Mouse (Mus musculus): ENCODE data around the gene Arg1. TPM values are rescaled to one million over a fixed set of nuclear protein-coding genes. Genes with fewer than 3 reads are reported as not detected.

Gene Arg1
- polyA plus RNA-seq, 1 experiment, result 0.05 TPM

DNA sequence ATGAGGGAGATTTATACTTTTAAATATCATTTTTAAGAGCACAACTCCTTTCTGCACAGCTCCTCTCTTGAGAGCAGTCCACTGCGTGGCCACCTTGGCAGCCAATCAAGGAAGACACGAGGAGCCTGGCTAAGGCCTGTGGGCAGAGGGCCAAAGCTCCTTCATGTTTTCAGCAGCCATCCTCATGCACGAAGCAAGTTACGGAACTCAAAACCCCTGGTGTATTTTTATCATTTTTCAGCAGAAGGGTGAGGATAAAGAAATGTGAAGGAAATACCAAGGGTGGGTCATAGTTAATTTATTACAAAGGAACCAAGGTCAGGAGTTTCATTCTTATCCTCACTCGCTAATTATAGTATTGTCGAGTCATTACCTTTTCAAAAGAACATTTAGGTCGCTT, 25.3 kb upstream of the Arg1 start:
- TF ChIP-seq MAX (IDR thresholded peaks at IDR 0.05) (no peak), CEBPB (IDR thresholded peaks at IDR 0.05; ENCODE audit: low read depth) (no peak), USF1 (IDR thresholded peaks at IDR 0.05; ENCODE audit: low read depth) (no peak), MYOG (IDR thresholded peaks at IDR 0.05; ENCODE audit: control insufficient read depth, extremely low read depth, insufficient read length) (no peak), MYOD1 (IDR thresholded peaks at IDR 0.05; ENCODE audit: control insufficient read depth, insufficient read length, low read depth) (no peak), CTCF (IDR thresholded peaks at IDR 0.05; ENCODE audit: control insufficient read depth, insufficient read depth, insufficient read length) (no peak), FOSL1 (IDR thresholded peaks at IDR 0.05; ENCODE audit: insufficient read depth, low read length, poor library complexity, severe bottlenecking) (no peak)
- H3K27me3 ChIP-seq (ENCODE audit: control insufficient read depth, insufficient read depth, insufficient read length), result no peaks in the 10 kb centered on the region
- no peaks in the 10 kb centered on the region for H3K36me3 ChIP-seq (ENCODE audit: control insufficient read depth, insufficient read depth)
- H3K4me3 ChIP-seq (ENCODE audit: insufficient read depth, poor library complexity, severe bottlenecking), result no peak overlapping the region
- H3K79me2 ChIP-seq (ENCODE audit: control insufficient read depth, insufficient read depth), result no peaks in the 10 kb centered on the region
- H3K79me3 ChIP-seq (ENCODE audit: low read depth), result no peaks in the 10 kb centered on the region
- no peak overlapping the region for H3ac ChIP-seq (ENCODE audit: control insufficient read depth, insufficient read length, low read depth)

DNA sequence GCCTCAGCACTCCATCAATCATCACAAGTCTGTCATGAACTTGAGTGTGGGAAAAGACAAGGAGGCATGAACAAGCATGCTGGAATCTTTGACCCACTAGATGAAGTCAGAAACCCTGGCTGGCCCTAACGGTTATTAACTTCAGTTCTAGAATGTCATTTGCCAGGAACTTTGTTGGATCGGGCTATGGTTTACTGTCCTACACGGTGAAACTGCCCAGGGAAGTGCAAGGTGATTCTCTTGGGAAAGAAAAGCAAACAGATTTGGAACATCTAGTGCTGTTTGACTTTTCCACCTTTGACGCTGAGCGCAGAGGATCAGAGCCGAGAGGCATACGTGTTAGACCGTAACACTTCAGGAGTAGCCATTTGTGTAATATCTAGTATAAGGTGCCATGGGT, 24.3 kb upstream of the Arg1 start:
- no peak for TF ChIP-seq USF1 (IDR thresholded peaks at IDR 0.05; ENCODE audit: low read depth)
- no peak for TF ChIP-seq MYOD1 (IDR thresholded peaks at IDR 0.05; ENCODE audit: control insufficient read depth, insufficient read length, low read depth)
- TF ChIP-seq CTCF (IDR thresholded peaks at IDR 0.05; ENCODE audit: control insufficient read depth, insufficient read depth, insufficient read length), result no peak
- H3K79me3 ChIP-seq (ENCODE audit: low read depth), result no peaks in the 10 kb centered on the region
- H3K79me2 ChIP-seq (ENCODE audit: control insufficient read depth, insufficient read depth), result no peaks in the 10 kb centered on the region
- no peaks in the 10 kb centered on the region for H3K36me3 ChIP-seq (ENCODE audit: control insufficient read depth, insufficient read depth)
- no peaks in the 10 kb centered on the region for H3K27me3 ChIP-seq (ENCODE audit: control insufficient read depth, insufficient read depth, insufficient read length)
- no peak overlapping the region for H3ac ChIP-seq (ENCODE audit: control insufficient read depth, insufficient read length, low read depth)
- no peak overlapping the region for H3K4me3 ChIP-seq (ENCODE audit: insufficient read depth, poor library complexity, severe bottlenecking)

DNA sequence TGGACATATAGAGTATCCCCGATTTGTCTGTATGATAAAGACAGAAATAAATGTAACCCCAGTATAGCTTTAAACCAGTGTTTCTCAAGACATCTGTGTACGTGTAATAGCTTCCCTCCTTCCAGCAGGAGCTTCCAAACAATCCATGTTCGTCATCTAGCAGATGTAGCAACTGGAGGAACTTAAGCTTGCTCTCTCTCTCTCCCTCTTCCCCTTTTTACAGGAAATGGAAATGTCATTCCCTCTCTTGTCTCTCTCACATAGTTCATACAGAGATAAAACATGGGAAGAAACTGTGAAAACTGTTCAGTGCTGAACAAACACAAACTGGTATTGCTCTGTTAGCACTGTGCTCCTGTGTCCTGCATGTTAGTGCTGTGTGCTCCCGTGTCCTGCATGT, 22.9 kb upstream of the Arg1 start:
- H3K36me3 ChIP-seq (ENCODE audit: control insufficient read depth, insufficient read depth), result no peaks in the 10 kb centered on the region
- TF ChIP-seq CTCF (IDR thresholded peaks at IDR 0.05; ENCODE audit: control insufficient read depth, insufficient read depth, insufficient read length), result no peak
- no peak for TF ChIP-seq FOSL1 (IDR thresholded peaks at IDR 0.05; ENCODE audit: insufficient read depth, low read length, poor library complexity, severe bottlenecking)
- no peak for TF ChIP-seq MYOG (IDR thresholded peaks at IDR 0.05; ENCODE audit: control insufficient read depth, extremely low read depth, insufficient read length)
- no peak for TF ChIP-seq MYOD1 (IDR thresholded peaks at IDR 0.05; ENCODE audit: control insufficient read depth, insufficient read length, low read depth)
- TF ChIP-seq MAX (IDR thresholded peaks at IDR 0.05), result no peak
- TF ChIP-seq USF1 (IDR thresholded peaks at IDR 0.05; ENCODE audit: low read depth), result no peak
- no peak for TF ChIP-seq CEBPB (IDR thresholded peaks at IDR 0.05; ENCODE audit: low read depth)
- no peak overlapping the region for H3K4me3 ChIP-seq (ENCODE audit: insufficient read depth, poor library complexity, severe bottlenecking)
- H3ac ChIP-seq (ENCODE audit: control insufficient read depth, insufficient read length, low read depth), result no peak overlapping the region
- no peaks in the 10 kb centered on the region for H3K79me3 ChIP-seq (ENCODE audit: low read depth)
- H3K79me2 ChIP-seq (ENCODE audit: control insufficient read depth, insufficient read depth), result no peaks in the 10 kb centered on the region
- H3K27me3 ChIP-seq (ENCODE audit: control insufficient read depth, insufficient read depth, insufficient read length), result no peaks in the 10 kb centered on the region

DNA sequence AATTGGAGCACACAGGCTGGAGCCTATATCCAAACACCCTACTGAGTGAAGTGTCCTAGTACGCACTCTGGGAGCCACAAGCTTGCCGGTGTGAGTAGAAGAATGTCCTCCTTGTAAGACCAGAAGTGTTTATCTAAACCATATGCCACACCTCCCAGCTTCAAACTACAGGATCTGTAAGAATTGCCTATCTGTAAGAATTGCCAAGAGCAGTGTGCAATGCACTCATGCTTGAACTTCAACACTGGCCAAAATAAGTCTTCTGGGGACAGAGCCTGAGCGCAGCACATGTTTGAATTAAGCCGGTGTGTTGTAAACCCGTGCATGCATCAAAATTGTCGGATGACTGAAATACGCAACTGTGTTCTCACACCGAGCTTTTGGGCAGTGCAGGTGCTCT, 21.0 kb upstream of the Arg1 start:
- no peaks in the 10 kb centered on the region for H3K79me3 ChIP-seq (ENCODE audit: low read depth)
- H3ac ChIP-seq (ENCODE audit: control insufficient read depth, insufficient read length, low read depth), result no peak overlapping the region
- no peak for TF ChIP-seq FOSL1 (IDR thresholded peaks at IDR 0.05; ENCODE audit: insufficient read depth, low read length, poor library complexity, severe bottlenecking)
- TF ChIP-seq MYOD1 (IDR thresholded peaks at IDR 0.05; ENCODE audit: control insufficient read depth, insufficient read length, low read depth), result no peak
- no peak for TF ChIP-seq CEBPB (IDR thresholded peaks at IDR 0.05; ENCODE audit: low read depth)
- no peak for TF ChIP-seq MYOG (IDR thresholded peaks at IDR 0.05; ENCODE audit: control insufficient read depth, extremely low read depth, insufficient read length)
- no peak for TF ChIP-seq USF1 (IDR thresholded peaks at IDR 0.05; ENCODE audit: low read depth)
- no peak for TF ChIP-seq CTCF (IDR thresholded peaks at IDR 0.05; ENCODE audit: control insufficient read depth, insufficient read depth, insufficient read length)
- TF ChIP-seq MAX (IDR thresholded peaks at IDR 0.05), result no peak
- H3K36me3 ChIP-seq (ENCODE audit: control insufficient read depth, insufficient read depth), result no peaks in the 10 kb centered on the region
- no peak overlapping the region for H3K4me3 ChIP-seq (ENCODE audit: insufficient read depth, poor library complexity, severe bottlenecking)
- H3K27me3 ChIP-seq (ENCODE audit: control insufficient read depth, insufficient read depth, insufficient read length), result no peaks in the 10 kb centered on the region
- no peaks in the 10 kb centered on the region for H3K79me2 ChIP-seq (ENCODE audit: control insufficient read depth, insufficient read depth)

DNA sequence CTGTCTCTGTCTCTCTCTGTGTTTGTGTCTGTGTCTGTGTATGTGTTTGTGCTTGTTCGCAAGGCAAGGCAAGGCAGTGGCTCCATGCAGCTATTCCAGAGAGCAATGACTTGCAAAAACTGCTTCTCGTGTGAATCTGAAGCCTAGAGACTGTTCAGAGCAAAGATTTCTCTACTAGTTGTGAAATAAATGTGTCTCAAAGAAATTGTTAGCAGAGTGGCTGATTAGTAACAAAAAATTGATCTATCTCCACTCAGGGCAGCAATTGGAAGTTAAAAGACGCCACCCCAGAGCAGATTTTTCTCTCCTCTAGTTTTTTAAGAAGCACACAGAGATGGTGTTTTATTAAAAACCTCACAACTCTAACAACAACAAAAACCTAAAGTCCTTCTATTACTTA, 20.6 kb upstream of the Arg1 start:
- H3K36me3 ChIP-seq (ENCODE audit: control insufficient read depth, insufficient read depth), result no peaks in the 10 kb centered on the region
- no peaks in the 10 kb centered on the region for H3K27me3 ChIP-seq (ENCODE audit: control insufficient read depth, insufficient read depth, insufficient read length)
- no peaks in the 10 kb centered on the region for H3K79me2 ChIP-seq (ENCODE audit: control insufficient read depth, insufficient read depth)
- TF ChIP-seq MAX (IDR thresholded peaks at IDR 0.05) (no peak), MYOD1 (IDR thresholded peaks at IDR 0.05; ENCODE audit: control insufficient read depth, insufficient read length, low read depth) (no peak), MYOG (IDR thresholded peaks at IDR 0.05; ENCODE audit: control insufficient read depth, extremely low read depth, insufficient read length) (no peak), CEBPB (IDR thresholded peaks at IDR 0.05; ENCODE audit: low read depth) (no peak), CTCF (IDR thresholded peaks at IDR 0.05; ENCODE audit: control insufficient read depth, insufficient read depth, insufficient read length) (no peak), FOSL1 (IDR thresholded peaks at IDR 0.05; ENCODE audit: insufficient read depth, low read length, poor library complexity, severe bottlenecking) (no peak), USF1 (IDR thresholded peaks at IDR 0.05; ENCODE audit: low read depth) (no peak)
- H3K79me3 ChIP-seq (ENCODE audit: low read depth), result no peaks in the 10 kb centered on the region
- no peak overlapping the region for H3K4me3 ChIP-seq (ENCODE audit: insufficient read depth, poor library complexity, severe bottlenecking)
- no peak overlapping the region for H3ac ChIP-seq (ENCODE audit: control insufficient read depth, insufficient read length, low read depth)

DNA sequence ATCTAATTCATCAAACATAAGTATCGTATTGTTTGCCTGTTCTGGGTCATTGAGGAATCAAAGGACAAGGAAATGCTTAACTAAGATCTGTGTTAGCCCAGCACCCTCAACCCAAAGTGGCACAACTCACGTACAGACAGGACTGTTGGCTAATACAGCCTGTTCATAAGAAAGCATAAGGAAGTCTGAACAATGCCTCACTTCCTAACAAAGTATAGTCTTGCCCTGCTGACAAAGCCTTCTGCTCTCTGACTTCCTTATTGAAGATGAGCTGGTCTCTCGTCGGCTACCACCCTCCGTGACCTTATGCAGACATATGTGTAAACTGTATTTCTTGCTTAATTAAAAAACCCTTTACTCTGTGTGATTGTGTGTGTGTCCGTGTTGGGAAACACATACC, 2.9 kb upstream of the Arg1 start:
- Histone ChIP-seq H3K27me3 (ENCODE audit: control insufficient read depth, insufficient read depth, insufficient read length) (no peaks in the 10 kb centered on the region), H3K79me2 (ENCODE audit: control insufficient read depth, insufficient read depth) (no peaks in the 10 kb centered on the region), H3ac (ENCODE audit: control insufficient read depth, insufficient read length, low read depth) (no peak overlapping the region)

More for the DNA sequence above, 2.9 kb upstream of the Arg1 start:
- H3K36me3 ChIP-seq (ENCODE audit: control insufficient read depth, insufficient read depth), result no peaks in the 10 kb centered on the region
- no peaks in the 10 kb centered on the region for H3K79me3 ChIP-seq (ENCODE audit: low read depth)
- TF ChIP-seq MYOD1 (IDR thresholded peaks at IDR 0.05; ENCODE audit: control insufficient read depth, insufficient read length, low read depth) (no peak), MYOG (IDR thresholded peaks at IDR 0.05; ENCODE audit: control insufficient read depth, extremely low read depth, insufficient read length) (no peak), FOSL1 (IDR thresholded peaks at IDR 0.05; ENCODE audit: insufficient read depth, low read length, poor library complexity, severe bottlenecking) (no peak), CEBPB (IDR thresholded peaks at IDR 0.05; ENCODE audit: low read depth) (no peak), CTCF (IDR thresholded peaks at IDR 0.05; ENCODE audit: control insufficient read depth, insufficient read depth, insufficient read length) (no peak), MAX (IDR thresholded peaks at IDR 0.05) (no peak)
- H3K4me3 ChIP-seq (ENCODE audit: insufficient read depth, poor library complexity, severe bottlenecking), result no peak overlapping the region

Measured in C2C12 (cell line).